Mouse (Mus musculus): ENCODE results near the gene Tex2. TPM values are rescaled to one million over a fixed set of nuclear protein-coding genes. Genes with fewer than 3 reads are reported as not detected.
"Not testable (repeated sequence)": the region's sequence is repeated elsewhere in the genome, so short reads cannot be mapped to it uniquely, and the experiment has no call there.

Tex2 gene
- polyA plus RNA-seq, 1 experiment from 2014 or later, result 13.1 TPM

GRCm38 (mm10) chr11:106627692-106628091 lies 14.5 kb upstream of the Tex2 start:
- H3K9me3 ChIP-seq (replicated peaks; ENCODE audit: control insufficient read depth, low read length), result no peaks in the 10 kb centered on the region
- no peaks in the 10 kb centered on the region for H3K36me3 ChIP-seq (ENCODE audit: control insufficient read depth, insufficient read depth, low read length)
- no peaks in the 10 kb centered on the region for H3K4me1 ChIP-seq (ENCODE audit: control insufficient read depth, insufficient read depth, low read length)
- H3K4me3 ChIP-seq (replicated peaks; ENCODE audit: low read length), result no peak overlapping the region
- ATAC-seq (ENCODE audit: insufficient read depth, low FRiP score), result 0 out of 2 replicates have a peak, but pooled peaks have one; percentile 44
- 19% methylated on average over 6 of the region's 6 CpGs for WGBS
- no peaks in the 10 kb centered on the region for H3K27me3 ChIP-seq (ENCODE audit: control insufficient read depth, insufficient read depth, low read length)
- no peak overlapping the region for H3K4me2 ChIP-seq (ENCODE audit: low read depth, low read length)
- H3K27ac ChIP-seq (ENCODE audit: low read length), result no peak overlapping the region
- H3K9ac ChIP-seq (ENCODE audit: low read length), result no peak overlapping the region

- Histone ChIP-seq H3K9ac (ENCODE audit: low read length) (no peak overlapping the region), H3K4me1 (ENCODE audit: control insufficient read depth, insufficient read depth, low read length) (no peaks in the 10 kb centered on the region), H3K27ac (ENCODE audit: low read length) (no peak overlapping the region), H3K27me3 (ENCODE audit: control insufficient read depth, insufficient read depth, low read length) (no peaks in the 10 kb centered on the region), H3K9me3 (replicated peaks; ENCODE audit: control insufficient read depth, low read length) (no peaks in the 10 kb centered on the region), H3K36me3 (ENCODE audit: control insufficient read depth, insufficient read depth, low read length) (no peaks in the 10 kb centered on the region), H3K4me2 (ENCODE audit: low read depth, low read length) (no peak overlapping the region), H3K4me3 (replicated peaks; ENCODE audit: low read length) (no peak overlapping the region)
- ATAC-seq (ENCODE audit: insufficient read depth, low FRiP score), result no peak
- 39% methylated on average over 3 of the region's 3 CpGs for WGBS
Measured at GRCm38 (mm10) chr11:106625577-106625976, 12.4 kb upstream of the Tex2 start.

GRCm38 (mm10) chr11:106623629-106624028 lies 10.4 kb upstream of the Tex2 start:
- WGBS, result 85% methylated on average over 2 of the region's 2 CpGs
- Histone ChIP-seq H3K27ac (ENCODE audit: low read length) (no peak overlapping the region), H3K4me2 (ENCODE audit: low read depth, low read length) (no peak overlapping the region), H3K36me3 (ENCODE audit: control insufficient read depth, insufficient read depth, low read length) (no peaks in the 10 kb centered on the region), H3K27me3 (ENCODE audit: control insufficient read depth, insufficient read depth, low read length) (no peaks in the 10 kb centered on the region), H3K4me3 (replicated peaks; ENCODE audit: low read length) (no peak overlapping the region), H3K4me1 (ENCODE audit: control insufficient read depth, insufficient read depth, low read length) (no peaks in the 10 kb centered on the region), H3K9me3 (replicated peaks; ENCODE audit: control insufficient read depth, low read length) (no peaks in the 10 kb centered on the region), H3K9ac (ENCODE audit: low read length) (no peak overlapping the region)
- no peak for ATAC-seq (ENCODE audit: insufficient read depth, low FRiP score)

GRCm38 (mm10) chr11:106622056-106622455 lies 8.8 kb upstream of the Tex2 start:
- Histone ChIP-seq H3K4me1 (ENCODE audit: control insufficient read depth, insufficient read depth, low read length) (no peaks in the 10 kb centered on the region), H3K27me3 (ENCODE audit: control insufficient read depth, insufficient read depth, low read length) (no peaks in the 10 kb centered on the region), H3K4me3 (replicated peaks; ENCODE audit: low read length) (no peak overlapping the region), H3K36me3 (ENCODE audit: control insufficient read depth, insufficient read depth, low read length) (no peaks in the 10 kb centered on the region), H3K4me2 (ENCODE audit: low read depth, low read length) (no peak overlapping the region), H3K9ac (ENCODE audit: low read length) (no peak overlapping the region), H3K9me3 (replicated peaks; ENCODE audit: control insufficient read depth, low read length) (no peaks in the 10 kb centered on the region), H3K27ac (ENCODE audit: low read length) (no peak overlapping the region)
- 76% methylated on average over 8 of the region's 8 CpGs for WGBS
- ATAC-seq (ENCODE audit: insufficient read depth, low FRiP score), result no peak

GRCm38 (mm10) chr11:106618768-106619167 lies 5.5 kb upstream of the Tex2 start:
- not testable (repeated sequence) for H3K9me3 ChIP-seq (replicated peaks; ENCODE audit: control insufficient read depth, low read length); ATAC-seq (ENCODE audit: insufficient read depth, low FRiP score); H3K4me3 ChIP-seq (replicated peaks; ENCODE audit: low read length); H3K36me3 ChIP-seq (ENCODE audit: control insufficient read depth, insufficient read depth, low read length); H3K9ac ChIP-seq (ENCODE audit: low read length); H3K4me1 ChIP-seq (ENCODE audit: control insufficient read depth, insufficient read depth, low read length); H3K27ac ChIP-seq (ENCODE audit: low read length); H3K4me2 ChIP-seq (ENCODE audit: low read depth, low read length); H3K27me3 ChIP-seq (ENCODE audit: control insufficient read depth, insufficient read depth, low read length)
- WGBS, result 87% methylated on average over 4 of the region's 4 CpGs

GRCm38 (mm10) chr11:106617821-106618580 lies 4.8 kb upstream of the Tex2 start:
- no peaks in the 10 kb centered on the region for H3K27me3 ChIP-seq (ENCODE audit: control insufficient read depth, insufficient read depth, low read length)

GRCm38 (mm10) chr11:106615561-106615960 lies 2.3 kb upstream of the Tex2 start:
- no peak for ATAC-seq (ENCODE audit: insufficient read depth, low FRiP score)
- WGBS, result 68% methylated on average over 4 of the region's 4 CpGs

More at GRCm38 (mm10) chr11:106617821-106618580, 4.8 kb upstream of the Tex2 start:
- ATAC-seq (ENCODE audit: insufficient read depth, low FRiP score), result no peak
- Histone ChIP-seq H3K27ac (ENCODE audit: low read length) (no peak overlapping the region), H3K9ac (ENCODE audit: low read length) (no peak overlapping the region), H3K4me3 (replicated peaks; ENCODE audit: low read length) (no peak overlapping the region), H3K9me3 (replicated peaks; ENCODE audit: control insufficient read depth, low read length) (no peaks in the 10 kb centered on the region), H3K4me1 (ENCODE audit: control insufficient read depth, insufficient read depth, low read length) (peaks cover 7% of the 10 kb centered on the region; the same call in 1 of the 2 replicates), H3K4me2 (ENCODE audit: low read depth, low read length) (no peak overlapping the region), H3K36me3 (ENCODE audit: control insufficient read depth, insufficient read depth, low read length) (no peaks in the 10 kb centered on the region)
- 78% methylated on average over 13 of the region's 13 CpGs for WGBS

GRCm38 (mm10) chr11:106614339-106614645 lies 1.1 kb upstream of the Tex2 start:
- H3K36me3 ChIP-seq (ENCODE audit: control insufficient read depth, insufficient read depth, low read length), result no peaks in the 10 kb centered on the region
- no peaks in the 10 kb centered on the region for H3K9me3 ChIP-seq (replicated peaks; ENCODE audit: control insufficient read depth, low read length)
- ATAC-seq (ENCODE audit: insufficient read depth, low FRiP score), result no peak; the same call in 1 of the 2 replicates
- peak overlapping the region; percentile 4; the same call in 1 of the 2 replicates for H3K27ac ChIP-seq (ENCODE audit: low read length)
- 28% methylated on average over 4 of the region's 4 CpGs for WGBS
- no peaks in the 10 kb centered on the region for H3K27me3 ChIP-seq (ENCODE audit: control insufficient read depth, insufficient read depth, low read length)
- H3K9ac ChIP-seq (ENCODE audit: low read length), result no peak overlapping the region
- peaks cover 7% of the 10 kb centered on the region; the same call in 1 of the 2 replicates for H3K4me1 ChIP-seq (ENCODE audit: control insufficient read depth, insufficient read depth, low read length)
- no peak overlapping the region for H3K4me2 ChIP-seq (ENCODE audit: low read depth, low read length)
- no peak overlapping the region for H3K4me3 ChIP-seq (replicated peaks; ENCODE audit: low read length)

More at GRCm38 (mm10) chr11:106615561-106615960, 2.3 kb upstream of the Tex2 start:
- Histone ChIP-seq H3K27me3 (ENCODE audit: control insufficient read depth, insufficient read depth, low read length) (no peaks in the 10 kb centered on the region), H3K4me3 (replicated peaks; ENCODE audit: low read length) (no peak overlapping the region), H3K9me3 (replicated peaks; ENCODE audit: control insufficient read depth, low read length) (no peaks in the 10 kb centered on the region), H3K4me1 (ENCODE audit: control insufficient read depth, insufficient read depth, low read length) (peaks cover 7% of the 10 kb centered on the region; the same call in 1 of the 2 replicates), H3K36me3 (ENCODE audit: control insufficient read depth, insufficient read depth, low read length) (no peaks in the 10 kb centered on the region), H3K4me2 (ENCODE audit: low read depth, low read length) (no peak overlapping the region), H3K9ac (ENCODE audit: low read length) (no peak overlapping the region), H3K27ac (ENCODE audit: low read length) (no peak overlapping the region)

GRCm38 (mm10) chr11:106613638-106614338 lies 565 bp upstream of the Tex2 start:
- no peaks in the 10 kb centered on the region for H3K36me3 ChIP-seq (ENCODE audit: control insufficient read depth, insufficient read depth, low read length)
- H3K9ac ChIP-seq (ENCODE audit: low read length), result peak overlapping the region; percentile 91
- peaks cover 7% of the 10 kb centered on the region; the same call in 1 of the 2 replicates for H3K4me1 ChIP-seq (ENCODE audit: control insufficient read depth, insufficient read depth, low read length)
- no peak for ATAC-seq (ENCODE audit: insufficient read depth, low FRiP score)
- H3K27ac ChIP-seq (ENCODE audit: low read length), result peak overlapping the region; percentile 90
- no peaks in the 10 kb centered on the region for H3K9me3 ChIP-seq (replicated peaks; ENCODE audit: control insufficient read depth, low read length)
- H3K4me2 ChIP-seq (ENCODE audit: low read depth, low read length), result peak overlapping the region; percentile 60
- peak overlapping the region; percentile 94 for H3K4me3 ChIP-seq (replicated peaks; ENCODE audit: low read length)
- WGBS, result 52% methylated on average over 14 of the region's 15 CpGs
- no peaks in the 10 kb centered on the region for H3K27me3 ChIP-seq (ENCODE audit: control insufficient read depth, insufficient read depth, low read length)
